Mouse (Mus musculus): ENCODE measurements around the gene Atp5j2.
A peak's percentile ranks its signal among the peaks of the same experiment; 100 is the strongest.

Atp5j2 gene

DNA sequence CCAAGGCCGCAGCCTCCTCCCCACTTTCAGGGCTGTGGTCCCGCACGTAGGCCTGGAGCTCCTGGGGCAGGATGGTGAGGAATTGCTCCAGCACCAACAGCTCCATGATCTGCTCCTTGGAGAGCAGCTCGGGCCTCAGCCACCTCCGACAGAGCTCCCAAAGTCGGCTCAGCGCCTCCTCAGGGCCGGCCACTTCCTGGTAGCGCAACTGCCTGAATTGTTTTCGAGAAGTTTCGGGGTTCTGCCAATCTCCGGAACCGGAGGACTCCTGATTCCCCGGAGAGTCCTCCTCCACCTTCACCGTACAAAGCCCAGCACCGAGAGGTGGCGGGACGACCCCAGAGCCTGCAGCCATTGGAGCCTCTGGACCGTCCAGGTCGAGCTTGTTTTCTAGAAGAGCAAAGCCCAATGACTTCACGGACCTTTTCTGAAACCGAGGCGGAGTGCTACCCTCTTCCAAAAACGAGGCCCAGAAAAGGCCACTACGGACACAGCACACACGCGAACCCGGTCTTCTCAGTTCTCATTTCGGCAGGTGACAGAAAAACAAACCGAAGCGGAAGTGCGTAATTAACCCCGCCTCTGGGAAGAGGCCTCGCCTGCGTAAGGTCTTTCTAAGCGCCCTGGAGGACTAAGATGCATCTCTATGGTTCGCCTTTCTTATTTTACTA, 9.6 kb upstream of the Atp5j2 start, which contains the start of gene Zkscan14:
Zkscan14 (minus strand) TSS at position 548 of the 671 bp plus-strand sequence.
- peak; percentile 62 to 67 for DNase-seq (ENCODE audit: low spot score in 2 of 2)

- no peak for DNase-seq (ENCODE audit: low spot score in 2 of 2)
Measured at GRCm38 (mm10) chr5:145200387-145200786, 8.5 kb upstream of the Atp5j2 start.

- DNase-seq (ENCODE audit: low spot score in 2 of 2): peak; percentile 86 to 88
Measured at GRCm38 (mm10) chr5:145190875-145191798, 725 bp downstream of the Atp5j2 start.

DNA sequence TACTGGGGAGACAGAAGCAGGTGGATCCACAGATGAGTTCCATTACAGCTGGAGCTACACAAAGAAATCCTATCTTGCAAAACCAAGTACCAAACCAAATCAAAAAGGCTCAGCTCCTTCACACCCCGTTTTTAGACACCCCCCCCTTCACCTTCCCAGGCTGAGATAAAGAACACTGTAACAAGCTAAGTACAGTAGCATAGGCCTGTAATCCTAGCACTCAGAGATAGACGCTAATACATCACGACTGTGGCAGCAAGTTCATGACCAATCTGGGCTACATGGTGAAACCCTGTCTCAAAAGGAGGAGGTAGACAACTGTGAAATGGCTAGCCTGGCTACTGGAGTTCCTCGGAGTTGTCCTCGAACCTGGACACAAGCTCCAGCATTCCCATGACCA, 1.5 kb downstream of the Atp5j2 start:
- no peak for DNase-seq (ENCODE audit: low spot score in 2 of 2)

DNA sequence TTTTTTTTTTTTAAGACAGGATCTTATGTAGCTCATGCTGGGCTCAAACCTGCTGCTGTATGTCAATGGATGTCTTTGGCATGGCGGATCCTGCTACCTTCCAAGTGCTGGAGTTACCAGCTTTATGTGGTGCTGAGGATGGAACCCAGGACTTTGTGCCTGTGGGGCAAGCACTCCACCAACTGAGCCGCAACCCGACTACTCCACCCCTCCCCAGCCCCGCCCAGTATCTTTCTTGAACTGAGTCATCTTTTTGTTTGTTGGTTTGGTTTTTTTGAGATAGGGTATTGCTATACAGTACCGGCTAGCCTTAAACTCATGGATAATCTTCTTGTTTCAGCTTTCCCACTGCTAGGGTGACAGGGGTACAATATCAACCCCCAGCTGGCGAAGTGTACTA, 2.4 kb downstream of the Atp5j2 start:
- no peak for DNase-seq (ENCODE audit: low spot score in 2 of 2)

DNA sequence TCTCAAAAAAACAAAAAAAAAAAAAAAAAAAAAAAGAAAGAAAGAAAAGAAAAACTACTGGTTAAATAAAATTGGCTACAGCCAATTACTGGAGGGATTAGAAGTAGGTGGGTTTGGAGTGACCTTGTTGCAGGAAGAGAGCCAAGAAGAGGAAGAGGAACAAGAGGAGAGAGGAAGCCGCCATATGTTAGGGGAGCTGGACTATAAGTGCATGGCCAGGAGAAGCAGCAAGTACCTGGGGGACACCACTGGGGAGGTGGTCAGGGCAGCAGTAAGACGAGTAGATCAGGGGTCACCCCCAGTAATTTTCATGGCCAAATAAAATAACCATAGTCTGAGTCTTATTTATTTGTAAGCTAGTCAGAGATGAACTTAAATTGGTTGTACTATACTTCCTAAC, 6.6 kb downstream of the Atp5j2 start:
- DNase-seq (ENCODE audit: low spot score in 2 of 2): no peak

DNA sequence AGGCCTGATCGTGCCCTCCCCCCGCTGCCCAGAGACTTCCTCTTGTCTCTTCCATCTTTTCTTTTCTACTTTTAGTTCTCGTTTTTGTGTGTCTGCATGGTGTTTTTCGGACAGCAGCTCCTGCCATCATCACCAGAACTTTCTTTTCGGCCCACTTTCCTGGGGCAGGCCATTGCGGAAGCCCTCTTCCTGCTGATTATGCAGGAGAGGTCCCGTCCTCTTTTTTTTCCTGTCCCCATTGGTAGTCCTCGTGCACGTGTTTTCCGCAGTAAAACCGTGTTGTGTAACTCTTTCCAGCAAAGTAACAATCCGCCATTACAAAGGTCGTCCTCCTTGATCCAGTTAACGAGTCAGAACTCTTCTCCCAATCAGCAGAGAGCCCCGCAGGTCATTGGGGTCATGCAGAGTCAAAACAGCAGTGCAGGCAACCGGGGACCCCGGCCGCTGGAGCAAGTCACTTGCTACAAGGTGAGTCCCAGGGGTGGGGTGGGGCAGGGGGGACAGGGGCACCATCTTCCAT, 13.3 kb downstream of the Atp5j2 start:
- DNase-seq (ENCODE audit: low spot score in 2 of 2): no peak

DNA sequence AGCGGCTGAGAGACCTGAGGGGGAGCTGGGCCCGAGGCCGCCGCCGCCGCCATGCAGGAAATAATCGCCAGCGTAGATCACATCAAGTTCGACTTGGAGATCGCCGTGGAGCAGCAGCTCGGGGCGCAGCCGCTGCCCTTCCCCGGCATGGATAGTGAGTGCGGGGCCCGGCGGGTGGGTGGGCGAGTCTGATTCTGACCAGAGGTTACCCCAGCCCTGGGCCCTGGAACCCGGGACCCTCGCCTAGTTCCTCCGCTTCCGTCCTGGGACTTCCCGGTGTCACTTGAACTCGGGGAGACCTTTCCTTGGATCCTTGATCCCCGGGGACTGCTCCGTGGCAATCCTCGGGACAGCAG, 24.6 kb downstream of the Atp5j2 start:
- DNase-seq (ENCODE audit: low spot score in 2 of 2): no peak

GRCm38 (mm10) chr5:145166536-145167305, 25.1 kb downstream of the Atp5j2 start, which contains the start of the genes Ptcd1 and Cpsf4:
Ptcd1 (minus strand) TSS chr5:145167108.
Cpsf4 (plus strand) TSS chr5:145167213.
- DNase-seq (ENCODE audit: low spot score in 2 of 2): peak; percentile 98 to 100

DNA sequence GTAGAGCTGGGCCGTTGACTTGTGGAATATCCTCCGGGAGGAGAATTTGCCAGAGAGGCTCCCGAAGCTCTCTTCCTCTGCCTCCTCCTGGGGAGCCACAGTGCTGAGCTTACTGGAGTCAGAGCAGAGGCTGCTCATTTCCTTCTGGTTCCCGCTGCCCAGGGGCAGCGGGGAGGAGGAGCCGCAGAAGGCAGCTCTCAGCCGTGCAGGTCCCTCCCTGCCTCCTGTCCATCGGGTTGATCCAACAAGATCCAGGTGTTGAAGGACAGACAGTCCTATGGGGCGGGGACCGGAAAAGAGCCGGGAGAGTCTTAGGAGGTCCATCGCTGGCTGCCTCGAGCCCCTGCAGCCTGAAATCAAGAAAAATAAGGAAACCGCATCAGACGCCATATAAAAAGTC, 26.7 kb downstream of the Atp5j2 start:
- DNase-seq (ENCODE audit: low spot score in 2 of 2): no peak

- DNase-seq (ENCODE audit: low spot score in 2 of 2): no peak
Measured at GRCm38 (mm10) chr5:145164710-145165109, 27.2 kb downstream of the Atp5j2 start.

- no peak for DNase-seq (ENCODE audit: low spot score in 2 of 2)
Measured at GRCm38 (mm10) chr5:145161361-145161760, 30.5 kb downstream of the Atp5j2 start.

- no peak for DNase-seq (ENCODE audit: low spot score in 2 of 2)
Measured at GRCm38 (mm10) chr5:145152690-145153089, 39.2 kb downstream of the Atp5j2 start.

GRCm38 (mm10) chr5:145149294-145149693, 42.6 kb downstream of the Atp5j2 start:
- no peak for DNase-seq (ENCODE audit: low spot score in 2 of 2)

GRCm38 (mm10) chr5:145147748-145148147, 44.1 kb downstream of the Atp5j2 start:
- DNase-seq (ENCODE audit: low spot score in 2 of 2): no peak

GRCm38 (mm10) chr5:145140611-145141010, 51.3 kb downstream of the Atp5j2 start:
- DNase-seq (ENCODE audit: low spot score in 2 of 2): no peak

- peak; percentile 92 to 98 for DNase-seq (ENCODE audit: low spot score in 2 of 2)
Measured at GRCm38 (mm10) chr5:145139571-145140519, 52.0 kb downstream of the Atp5j2 start, which contains the start of the genes Pdap1 and Bud31. Pdap1 (minus strand) TSS chr5:145140238. Bud31 (plus strand) TSS chr5:145140362.

DNA sequence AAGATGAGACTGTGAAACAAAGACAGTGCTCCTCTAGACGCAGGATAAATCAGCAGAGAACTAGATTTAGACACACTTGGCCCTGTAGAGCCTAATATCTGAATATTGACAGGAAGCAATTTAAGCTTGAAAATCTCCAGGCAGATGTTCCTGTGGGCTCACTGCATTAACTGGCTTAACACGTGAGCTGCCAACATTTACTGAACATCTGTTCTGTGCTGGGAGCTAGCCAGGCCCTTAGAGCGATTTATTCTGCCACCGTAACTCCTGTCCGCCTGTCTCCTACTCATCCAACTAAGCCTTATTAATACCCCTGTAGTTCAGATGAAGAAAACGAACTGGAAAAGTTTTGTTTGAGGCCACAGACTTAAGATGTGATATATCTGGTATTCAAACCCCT, 53.0 kb downstream of the Atp5j2 start:
- no peak for DNase-seq (ENCODE audit: low spot score in 2 of 2)

Data from urinary bladder, adult 18-20 months (tissue).